Mouse (Mus musculus) midbrain, embryonic 13.5 days (tissue): ENCODE results near the gene Ccdc58. TPM values are rescaled to one million over a fixed set of nuclear protein-coding genes. Genes with fewer than 3 reads are reported as not detected.
A peak's percentile ranks its signal among the peaks of the same experiment; 100 is the strongest.
"Not testable (repeated sequence)": the region's sequence is repeated elsewhere in the genome, so short reads cannot be mapped to it uniquely, and the experiment has no call there.

ENCODE experiments used
- ATAC-seq: fragments of 200-750 bp; cut with Nextera tagmentation; 2 replicates; pipeline ENCODE4 v1.8.0; 2017; ENCODE audit warnings: mild to moderate bottlenecking, moderate TSS enrichment, moderate library complexity
- H3K27ac ChIP-seq: fragments of 300-500 bp; sonication (generic); 2 replicates; pipeline ENCODE4 v1.5.1; 2015; ENCODE audit warnings: inconsistent platforms, mild to moderate bottlenecking, moderate library complexity
- H3K27me3 ChIP-seq: fragments of 300-500 bp; sonication (generic); 2 replicates; pipeline ENCODE4 v1.6.1; 2015; ENCODE audit warnings: mild to moderate bottlenecking, inconsistent platforms
- H3K36me3 ChIP-seq: fragments of 300-500 bp; sonication (generic); 2 replicates; pipeline ENCODE4 v1.6.1; 2015; ENCODE audit warnings: mild to moderate bottlenecking, inconsistent platforms
- H3K4me1 ChIP-seq: fragments of 300-500 bp; sonication (generic); replicated peaks from 2 replicates; pipeline ENCODE4 v1.6.1; 2015; ENCODE audit warnings: inconsistent platforms
- H3K4me2 ChIP-seq: fragments of 300-500 bp; sonication (generic); replicated peaks from 2 replicates; pipeline ENCODE4 v1.6.1; 2015; ENCODE audit warnings: moderate library complexity, mild to moderate bottlenecking, inconsistent platforms
- H3K4me3 ChIP-seq: fragments of 300-500 bp; sonication (generic); replicated peaks from 2 replicates; pipeline ENCODE4 v1.5.1; 2015; ENCODE audit warnings: mild to moderate bottlenecking, inconsistent platforms
- H3K9ac ChIP-seq: fragments of 300-500 bp; sonication (generic); replicated peaks from 2 replicates; pipeline ENCODE4 v1.6.1; 2015; ENCODE audit warnings: mild to moderate bottlenecking, inconsistent platforms
- H3K9me3 ChIP-seq: fragments of 300-500 bp; sonication (generic); 2 replicates; pipeline ENCODE4 v1.6.1; 2016; ENCODE audit warnings: mild to moderate bottlenecking, inconsistent platforms
- WGBS: fragments of 180-500 bp; shearing (Covaris S2); methylation state at CpG from one replicate; pipeline ENCODE4 v1.1.7; 2015; 5-methylcytosine and 5-hydroxymethylcytosine counted together
- polyA plus RNA-seq: library from polyadenylated mRNA; unstranded; fragments of >200 nt; fragmentation: Nextera tagmentation; extraction: Ambion mirVana; gene quantifications from 2 replicates; pipeline ENCODE4 v1.2.1, GENCODE M21; 2015

The Ccdc58 gene
- 44.8 and 45.6 TPM in 2 replicates for polyA plus RNA-seq

- H3K27ac ChIP-seq: peak within 1 kb of the TSS; percentile 98
- H3K4me2 ChIP-seq: peak within 1 kb of the TSS; percentile 79
- H3K36me3 ChIP-seq: 0 out of 2 replicates have a peak, but pooled peaks cover 3% of the 10 kb centered on the region
- peak; percentile 98 for ATAC-seq
- H3K27me3 ChIP-seq: no peaks in the 10 kb centered on the region
- peak within 1 kb of the TSS; percentile 84 for H3K9ac ChIP-seq
- peaks cover 34% of the 10 kb centered on the region for H3K4me1 ChIP-seq
- H3K4me3 ChIP-seq: peak within 1 kb of the TSS; percentile 62
- no peaks in the 10 kb centered on the region for H3K9me3 ChIP-seq
- under 1% methylated on average over 81 of the region's 81 CpGs for WGBS
Measured at GRCm38 (mm10) chr16:36071450-36072379, at the start of gene Ccdc58, which contains the start of gene Fam162a. Gene Ccdc58 (plus strand): TSS chr16:36071685. Gene Fam162a (minus strand): TSS chr16:36071594.

GRCm38 (mm10) chr16:36028120-36028519, 43.4 kb upstream of the Ccdc58 start:
- H3K4me3 ChIP-seq, H3K27me3 ChIP-seq, H3K9me3 ChIP-seq, H3K4me1 ChIP-seq, ATAC-seq, H3K4me2 ChIP-seq, H3K27ac ChIP-seq, H3K9ac ChIP-seq: not testable (repeated sequence)
- WGBS: 82% methylated on average over 1 of the region's 2 CpGs
- peaks cover 50% of the 10 kb centered on the region for H3K36me3 ChIP-seq

GRCm38 (mm10) chr16:36040640-36041624, 30.6 kb upstream of the Ccdc58 start, which contains the start of gene Wdr5b:
Gene Wdr5b (plus strand): TSS chr16:36041190.
- Histone ChIP-seq H3K36me3 (peaks cover 29% of the 10 kb centered on the region), H3K9me3 (no peaks in the 10 kb centered on the region), H3K27ac (peak within 1 kb of the TSS; percentile 76), H3K4me3 (peak within 1 kb of the TSS; percentile 74), H3K27me3 (no peaks in the 10 kb centered on the region), H3K4me1 (peaks cover 40% of the 10 kb centered on the region), H3K4me2 (peak within 1 kb of the TSS; percentile 79), H3K9ac (peak within 1 kb of the TSS; percentile 80)
- peak; percentile 99 for ATAC-seq
- 2% methylated on average over 39 of the region's 39 CpGs for WGBS

- H3K9ac ChIP-seq: peak overlapping the region; percentile 80
- ATAC-seq: no peak
- H3K9me3 ChIP-seq: no peaks in the 10 kb centered on the region
- WGBS: 33% methylated on average over 11 of the region's 11 CpGs
- H3K27ac ChIP-seq: peak overlapping the region; percentile 74
- H3K4me2 ChIP-seq: peak overlapping the region; percentile 79
- H3K27me3 ChIP-seq: no peaks in the 10 kb centered on the region
- peak overlapping the region; percentile 74 for H3K4me3 ChIP-seq
- H3K4me1 ChIP-seq: peaks cover 40% of the 10 kb centered on the region
- peaks cover 34% of the 10 kb centered on the region for H3K36me3 ChIP-seq
Measured at GRCm38 (mm10) chr16:36041625-36042020, 29.9 kb upstream of the Ccdc58 start.

GRCm38 (mm10) chr16:36043073-36043472, 28.4 kb upstream of the Ccdc58 start:
- 90% methylated on average over 10 of the region's 10 CpGs for WGBS
- no peaks in the 10 kb centered on the region for H3K9me3 ChIP-seq
- no peak overlapping the region for H3K4me3 ChIP-seq

GRCm38 (mm10) chr16:36043964-36044363, 27.5 kb upstream of the Ccdc58 start:
- no peak overlapping the region for H3K4me2 ChIP-seq

More at GRCm38 (mm10) chr16:36043073-36043472, 28.4 kb upstream of the Ccdc58 start:
- ATAC-seq: no peak
- Histone ChIP-seq H3K4me2 (no peak overlapping the region), H3K4me1 (peaks cover 40% of the 10 kb centered on the region), H3K27ac (no peak overlapping the region), H3K9ac (no peak overlapping the region), H3K36me3 (peaks cover 46% of the 10 kb centered on the region), H3K27me3 (no peaks in the 10 kb centered on the region)

GRCm38 (mm10) chr16:36047538-36047937, 23.9 kb upstream of the Ccdc58 start:
- Histone ChIP-seq H3K27me3 (no peaks in the 10 kb centered on the region), H3K27ac (no peak overlapping the region), H3K4me1 (peaks cover 21% of the 10 kb centered on the region), H3K4me3 (no peak overlapping the region), H3K9ac (no peak overlapping the region), H3K36me3 (peaks cover 88% of the 10 kb centered on the region), H3K4me2 (no peak overlapping the region), H3K9me3 (no peaks in the 10 kb centered on the region)
- WGBS: 88% methylated on average over 4 of the region's 4 CpGs
- no peak for ATAC-seq

More at GRCm38 (mm10) chr16:36043964-36044363, 27.5 kb upstream of the Ccdc58 start:
- no peaks in the 10 kb centered on the region for H3K9me3 ChIP-seq
- H3K27ac ChIP-seq: no peak overlapping the region
- H3K9ac ChIP-seq: no peak overlapping the region
- H3K27me3 ChIP-seq: no peaks in the 10 kb centered on the region
- peaks cover 40% of the 10 kb centered on the region for H3K4me1 ChIP-seq
- peaks cover 55% of the 10 kb centered on the region for H3K36me3 ChIP-seq
- 92% methylated on average over 4 of the region's 4 CpGs for WGBS
- ATAC-seq: no peak
- H3K4me3 ChIP-seq: no peak overlapping the region

- Histone ChIP-seq H3K36me3 (peaks cover 61% of the 10 kb centered on the region), H3K9ac (no peak overlapping the region), H3K4me2 (no peak overlapping the region), H3K4me1 (no peaks in the 10 kb centered on the region), H3K4me3 (no peak overlapping the region), H3K27me3 (no peaks in the 10 kb centered on the region), H3K9me3 (no peaks in the 10 kb centered on the region), H3K27ac (no peak overlapping the region)
- no peak for ATAC-seq
- 94% methylated on average over 6 of the region's 6 CpGs for WGBS
Measured at GRCm38 (mm10) chr16:36051491-36051890, 20.0 kb upstream of the Ccdc58 start.

GRCm38 (mm10) chr16:36053524-36054275, 17.8 kb upstream of the Ccdc58 start:
- Histone ChIP-seq H3K9me3 (no peaks in the 10 kb centered on the region), H3K9ac (no peak overlapping the region), H3K27ac (no peak overlapping the region), H3K36me3 (peaks cover 40% of the 10 kb centered on the region), H3K4me3 (no peak overlapping the region), H3K27me3 (no peaks in the 10 kb centered on the region), H3K4me2 (no peak overlapping the region), H3K4me1 (no peaks in the 10 kb centered on the region)
- WGBS: 92% methylated on average over 6 of the region's 6 CpGs
- ATAC-seq: no peak

- Histone ChIP-seq H3K4me1 (no peaks in the 10 kb centered on the region), H3K27ac (no peak overlapping the region), H3K4me2 (no peak overlapping the region), H3K4me3 (no peak overlapping the region), H3K9me3 (no peaks in the 10 kb centered on the region), H3K36me3 (peaks cover 28% of the 10 kb centered on the region), H3K9ac (no peak overlapping the region), H3K27me3 (no peaks in the 10 kb centered on the region)
- 96% methylated on average over 8 of the region's 8 CpGs for WGBS
- no peak for ATAC-seq
Measured at GRCm38 (mm10) chr16:36054920-36055319, 16.6 kb upstream of the Ccdc58 start.

GRCm38 (mm10) chr16:36056416-36056815, 15.1 kb upstream of the Ccdc58 start:
- no peak overlapping the region for H3K27ac ChIP-seq
- H3K9me3 ChIP-seq: no peaks in the 10 kb centered on the region
- H3K9ac ChIP-seq: no peak overlapping the region
- no peaks in the 10 kb centered on the region for H3K4me1 ChIP-seq
- no peak overlapping the region for H3K4me2 ChIP-seq
- WGBS: 87% methylated on average over 11 of the region's 11 CpGs
- no peak for ATAC-seq
- H3K36me3 ChIP-seq: peaks cover 14% of the 10 kb centered on the region
- no peaks in the 10 kb centered on the region for H3K27me3 ChIP-seq
- H3K4me3 ChIP-seq: no peak overlapping the region
